Mouse (Mus musculus): ENCODE results near the gene 1700061G19Rik.

DNA sequence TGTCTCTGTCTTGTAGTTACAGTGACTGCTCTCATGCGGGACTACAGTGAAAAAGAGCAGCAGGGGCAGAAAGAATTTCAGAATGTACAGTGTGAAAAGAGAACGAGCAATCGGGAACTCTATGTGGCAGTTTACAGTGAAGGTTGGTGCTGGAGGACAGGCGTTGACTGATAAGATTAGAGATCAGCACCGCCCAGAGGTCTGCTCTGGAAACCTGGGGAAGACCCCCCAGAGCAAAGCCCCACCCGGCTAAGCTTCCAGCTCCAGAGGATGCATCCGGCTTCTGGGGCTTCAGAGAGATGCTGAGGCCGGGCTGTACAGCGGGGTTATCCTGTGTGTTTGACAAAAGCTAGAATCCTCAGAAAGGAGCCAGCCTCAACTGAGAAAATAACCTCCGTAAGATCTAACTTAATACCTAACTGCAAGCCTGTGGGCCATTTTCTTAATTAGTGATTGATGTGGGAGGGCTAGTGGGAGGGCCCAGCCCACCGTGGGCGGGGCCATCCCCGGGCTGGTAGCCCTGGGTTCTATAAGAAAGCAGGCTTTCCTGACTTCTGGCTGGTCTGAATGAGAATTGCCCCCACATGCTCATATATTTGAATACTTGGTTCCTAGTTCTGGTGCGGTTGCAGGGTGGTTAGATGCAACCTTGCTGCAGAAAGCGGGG is 4.9 kb upstream of the 1700061G19Rik start:
- TF ChIP-seq POLR2A (IDR thresholded peaks at IDR 0.05; ENCODE audit: insufficient read length, low read depth) = no peak
- TF ChIP-seq REST (IDR thresholded peaks at IDR 0.05; ENCODE audit: insufficient read depth, insufficient read length) = no peak
- TF ChIP-seq MYOG (IDR thresholded peaks at IDR 0.05; ENCODE audit: control insufficient read depth in 1 of 3, insufficient read depth in 1 of 3, insufficient read length in 2 of 3, low read depth in 2 of 3) = no peak
- TF ChIP-seq CEBPB (IDR thresholded peaks at IDR 0.05; ENCODE audit: insufficient read depth, poor library complexity, severe bottlenecking) = no peak
- TF ChIP-seq MYOD1 (IDR thresholded peaks at IDR 0.05; ENCODE audit: control insufficient read depth in 1 of 3, insufficient read length in 2 of 3, low read depth in 2 of 3) = no peak
- TF ChIP-seq E2F4 (IDR thresholded peaks at IDR 0.05; ENCODE audit: insufficient read depth) = no peak
- no peak for TF ChIP-seq TCF12 (IDR thresholded peaks at IDR 0.05; ENCODE audit: insufficient read depth, poor library complexity, severe bottlenecking)
- no peak for TF ChIP-seq TCF3 (IDR thresholded peaks at IDR 0.05; ENCODE audit: insufficient read length, low read depth)
